Mouse (Mus musculus) CH12.LX (cell line): ENCODE data around the gene Dennd1a. TPM values are rescaled to one million over a fixed set of nuclear protein-coding genes. Genes with fewer than 3 reads are reported as not detected.

Experiments used
- DNase-seq: peaks from one replicate; pipeline ENCODE4 v3.0.0-alpha.2; 2013; ENCODE audit errors: extremely low read depth
- H3K27ac ChIP-seq: 2 replicates; pipeline ENCODE4 v1.5.1; 2012; ENCODE audit warnings: low read depth, mild to moderate bottlenecking, control low read depth, moderate library complexity; ENCODE audit not compliant: insufficient read depth
- H3K27me3 ChIP-seq: replicated peaks from 2 replicates; pipeline ENCODE3; 2012; ENCODE audit warnings: inconsistent platforms
- H3K36me3 ChIP-seq, 2 experiments: replicated peaks in 1 of 2; 2 replicates each; pipeline versions ENCODE3 to v1.6.1; 2012; ENCODE audit warnings: inconsistent platforms in 1 of 2, low read length in 1 of 2, mild to moderate bottlenecking in 1 of 2, mixed read lengths in 1 of 2, moderate library complexity in 1 of 2; ENCODE audit not compliant: control insufficient read depth in 1 of 2, insufficient read depth in 1 of 2
- H3K4me1 ChIP-seq, 2 experiments: 2 replicates each; pipeline ENCODE4 v1.6.1; 2012; ENCODE audit warnings: inconsistent platforms in 1 of 2, moderate library complexity in 1 of 2; ENCODE audit not compliant: insufficient read depth in 2 of 2, control insufficient read depth in 1 of 2
- H3K4me2 ChIP-seq: 2 replicates; pipeline ENCODE4 v1.6.1; 2012; ENCODE audit warnings: low read depth, mild to moderate bottlenecking, control low read depth; ENCODE audit not compliant: poor library complexity, insufficient read depth, severe bottlenecking
- H3K4me3 ChIP-seq, 3 experiments: fragments of 150-350 bp in 1 of 3; sonication (generic) in 1 of 3; replicated peaks in 1 of 3; 2 replicates each; pipeline versions ENCODE3 to v1.5.1; 2011 to 2012; ENCODE audit warnings: low read depth in 2 of 3, low read length in 2 of 3, mild to moderate bottlenecking in 2 of 3, moderate library complexity in 2 of 3, control low read depth in 1 of 3, improper control_type of control experiment in 1 of 3, inconsistent platforms in 1 of 3, mixed read lengths in 1 of 3; ENCODE audit not compliant: poor library complexity in 1 of 3
- H3K79me2 ChIP-seq: replicated peaks from 2 replicates; pipeline ENCODE4 v1.6.1; 2012; ENCODE audit warnings: mild to moderate bottlenecking, moderate library complexity; ENCODE audit not compliant: control insufficient read depth, poor library complexity, insufficient read depth, severe bottlenecking; ENCODE audit errors: extremely low read depth
- H3K9ac ChIP-seq: 2 replicates; pipeline ENCODE4 v1.6.1; 2012; ENCODE audit warnings: low read depth, mild to moderate bottlenecking, control low read depth, moderate library complexity; ENCODE audit not compliant: insufficient read depth
- H3K9me3 ChIP-seq: replicated peaks from 2 replicates; pipeline ENCODE3; 2012; ENCODE audit warnings: low read length, inconsistent platforms, mixed read lengths
- BHLHE40 ChIP-seq: IDR thresholded peaks from 2 replicates; pipeline ENCODE4 v1.6.1; 2011; ENCODE audit warnings: mild to moderate bottlenecking, low read depth, low read length, improper control_type of control experiment
- CHD1 ChIP-seq: IDR thresholded peaks from 2 replicates; pipeline ENCODE4 v1.6.1; 2012; ENCODE audit warnings: low read depth, low read length, improper control_type of control experiment, inconsistent platforms
- ELF1 ChIP-seq: IDR thresholded peaks from 2 replicates; pipeline ENCODE4 v1.6.1; 2014; ENCODE audit warnings: low read depth, mild to moderate bottlenecking, inconsistent platforms, low read length, improper control_type of control experiment
- EP300 ChIP-seq: IDR thresholded peaks from 2 replicates; pipeline ENCODE4 v1.6.1; 2011; ENCODE audit warnings: low read length, improper control_type of control experiment
- KAT2A ChIP-seq: IDR thresholded peaks from 2 replicates; pipeline ENCODE4 v1.6.1; 2012; ENCODE audit warnings: low read length, improper control_type of control experiment, inconsistent platforms; ENCODE audit not compliant: insufficient replicate concordance
- MAZ ChIP-seq: IDR thresholded peaks from 2 replicates; pipeline ENCODE4 v1.6.1; 2012; ENCODE audit warnings: low read depth, mild to moderate bottlenecking, inconsistent platforms, low read length, improper control_type of control experiment, moderate library complexity
- MXI1 ChIP-seq: IDR thresholded peaks from 2 replicates; pipeline ENCODE4 v1.6.1; 2011; ENCODE audit warnings: mild to moderate bottlenecking, low read depth, low read length, improper control_type of control experiment
- MYC ChIP-seq: IDR thresholded peaks from 2 replicates; pipeline ENCODE4 v1.6.1; 2011; ENCODE audit warnings: low read depth, mild to moderate bottlenecking, improper control_type of control experiment, low read length
- PAX5 ChIP-seq: IDR thresholded peaks from 2 replicates; pipeline ENCODE4 v1.6.1; 2012; ENCODE audit warnings: low read length, inconsistent platforms, mixed read lengths
- RAD21 ChIP-seq: IDR thresholded peaks from 2 replicates; pipeline ENCODE4 v1.6.1; 2011; ENCODE audit warnings: low read depth, mild to moderate bottlenecking, low read length, improper control_type of control experiment, moderate library complexity
- SMC3 ChIP-seq: IDR thresholded peaks from 2 replicates; pipeline ENCODE4 v1.6.1; 2011; ENCODE audit warnings: low read depth, low read length, improper control_type of control experiment
- dilution Hi-C: fragments of 300-500 bp; cut with MboI; formaldehyde crosslinking; loops from 2 replicates; pipeline ENCODE4 v1.14.3; 2020; ENCODE audit warnings: low sequenced_read_pairs; ENCODE audit not compliant: extremely low pct_unique_long_range_greater_than_20kb, extremely low pct_ligation_motif_present
- in situ Hi-C: fragments of 300-500 bp; cut with MboI; formaldehyde crosslinking; loops from 3 replicates; pipeline ENCODE4 v1.14.3; 2019; ENCODE audit warnings: low sequenced_read_pairs, low pct_ligation_motif_present, low pct_unique_long_range_greater_than_20kb, mixed read lengths
- polyA plus RNA-seq: library from polyadenylated mRNA; unstranded; fragments of >175 nt; gene quantifications from 2 replicates; pipeline ENCODE4 v1.2.1, GENCODE M21; 2012; ENCODE audit warnings: low read depth; ENCODE audit not compliant: insufficient read length
- total RNA-seq, 2 experiments: library from RNA; depleted of rRNA; stranded (reverse); fragments of 300-350 nt in 1 of 2; fragments of >200 nt in 1 of 2; gene quantifications; 2 replicates each; pipeline ENCODE4 v1.2.3; 2012 to 2014

Dennd1a gene
- total and polyA plus RNA-seq, 3 experiments: 2.7 to 7.3 (median 4.3) TPM

DNA sequence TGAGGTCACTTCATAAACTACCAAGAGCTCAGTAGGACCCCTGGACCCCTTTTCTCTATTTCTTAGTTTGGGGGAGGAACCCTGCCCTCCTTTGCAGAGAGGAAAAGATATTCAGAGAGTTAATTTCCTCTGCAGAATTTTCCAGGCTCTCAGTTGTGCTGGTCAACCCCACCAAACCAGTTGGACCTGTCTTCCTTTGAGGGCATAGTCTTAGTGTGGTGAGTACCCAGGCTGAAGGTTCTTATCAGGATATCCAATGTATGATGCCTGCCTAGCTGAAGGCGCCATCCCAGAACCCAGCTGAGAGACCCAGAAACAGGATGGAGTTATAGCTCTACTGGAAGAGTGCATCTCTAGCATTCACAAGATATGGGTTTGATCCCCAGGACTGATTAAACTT is 536.1 kb downstream of the Dennd1a start:
- no peak for TF ChIP-seq RAD21
- no peak for TF ChIP-seq MXI1
- TF ChIP-seq CHD1: no peak
- no peak for TF ChIP-seq EP300
- TF ChIP-seq PAX5: no peak
- no peak for TF ChIP-seq SMC3
- TF ChIP-seq MAZ: no peak
- TF ChIP-seq KAT2A: no peak
- TF ChIP-seq ELF1: no peak
- Histone ChIP-seq H3K9me3 (no peaks in the 10 kb centered on the region), H3K27me3 (no peaks in the 10 kb centered on the region), H3K79me2 (no peaks in the 10 kb centered on the region), H3K27ac (no peak overlapping the region), H3K4me3 (no peak overlapping the region), H3K36me3 (no peaks in the 10 kb centered on the region), H3K4me2 (no peak overlapping the region), H3K4me1 (peaks cover 11 to 30% of the 10 kb centered on the region in 2 experiments; a peak in 3 of 4 replicates), H3K9ac (no peak overlapping the region)
- no peak for DNase-seq
- in situ Hi-C loops (loop anchor here (5.0 kb wide), 1 partner anchor 44 kb away; no protein-coding TSS in a partner anchor), dilution Hi-C loops (no loop called here)

DNA sequence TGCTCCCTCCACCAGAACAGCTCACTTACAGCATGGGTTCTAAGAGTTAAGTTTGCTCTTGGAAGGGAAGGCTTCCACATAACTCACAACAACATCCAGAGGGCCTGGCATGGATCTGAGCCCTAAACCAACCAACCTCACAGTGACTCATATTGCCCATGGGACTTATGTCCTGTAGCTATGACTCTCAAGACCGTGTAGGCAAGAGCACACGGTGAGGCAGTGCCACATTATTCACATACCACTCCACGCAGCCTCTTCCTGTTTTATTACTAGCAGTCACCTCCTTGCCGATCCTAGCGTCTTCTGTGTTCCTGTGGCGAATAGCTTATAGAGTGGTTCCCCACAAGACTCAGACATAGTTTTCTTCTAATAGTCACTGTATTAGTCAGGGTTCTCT is 537.9 kb downstream of the Dennd1a start:
- peak; percentile 17 for DNase-seq
- no peak overlapping the region for H3K4me3 ChIP-seq
- H3K36me3 ChIP-seq: no peaks in the 10 kb centered on the region
- no peak overlapping the region for H3K4me2 ChIP-seq
- H3K9ac ChIP-seq: no peak overlapping the region
- H3K27ac ChIP-seq: no peak overlapping the region
- TF ChIP-seq BHLHE40 (no peak), MYC (no peak), PAX5 (no peak)
- no peaks in the 10 kb centered on the region for H3K79me2 ChIP-seq
- dilution Hi-C loops (no loop called here), in situ Hi-C loops (no loop called here)
- H3K27me3 ChIP-seq: no peaks in the 10 kb centered on the region
- no peaks in the 10 kb centered on the region for H3K9me3 ChIP-seq
- peaks cover 11 to 28% of the 10 kb centered on the region in 2 experiments; a peak in 3 of 4 replicates for H3K4me1 ChIP-seq

Other genes starting within 250 kb of the Dennd1a start
- 0.34 and 0.59 TPM in 2 replicates for gene Lhx2, start 51.9 kb upstream of the Dennd1a start, total RNA-seq (2012; rRNA removed)
- 0.18 and 0.24 TPM in 2 replicates for gene Lhx2, start 51.9 kb upstream of the Dennd1a start, total RNA-seq (2014; rRNA removed)
- 0.45 and 0.47 TPM in 2 replicates for gene Lhx2, start 51.9 kb upstream of the Dennd1a start, polyA plus RNA-seq
- 30.5 and 39.9 TPM in 2 replicates for gene Nek6, start 224.3 kb upstream of the Dennd1a start, total RNA-seq (2012; rRNA removed)
- 27.5 and 31.0 TPM in 2 replicates for gene Nek6, start 224.3 kb upstream of the Dennd1a start, total RNA-seq (2014; rRNA removed)
- gene Nek6, start 224.3 kb upstream of the Dennd1a start, polyA plus RNA-seq: 36.7 and 44.7 TPM in 2 replicates